Mouse (Mus musculus): ENCODE results near the gene Tjap1. TPM values are rescaled to one million over a fixed set of nuclear protein-coding genes. Genes with fewer than 3 reads are reported as not detected.

Gene Tjap1
- 47.6 and 48.8 TPM in 2 replicates for polyA plus RNA-seq (2014; fragmentation: Nextera tagmentation; extraction: Ambion mirVana)

- Histone ChIP-seq H3K4me3 (ENCODE audit: low read depth, low read length) (peak within 1 kb of the TSS; percentile 76), H3K27ac (ENCODE audit: low read depth, low read length) (peak within 1 kb of the TSS; percentile 58; the same call in 1 of the 2 replicates), H3K27me3 (ENCODE audit: control insufficient read depth, insufficient read depth, low read length) (no peaks in the 10 kb centered on the region), H3K4me2 (ENCODE audit: low read depth) (peak within 1 kb of the TSS; percentile 91), H3K9ac (ENCODE audit: low read length) (peak within 1 kb of the TSS; percentile 73), H3K9me3 (ENCODE audit: control insufficient read depth, low read length) (no peaks in the 10 kb centered on the region), H3K4me1 (ENCODE audit: control insufficient read depth, insufficient read depth, low read length) (peaks cover 10% of the 10 kb centered on the region), H3K36me3 (ENCODE audit: control insufficient read depth, insufficient read depth, low read length) (no peaks in the 10 kb centered on the region)
- ATAC-seq (ENCODE audit: insufficient read depth, low FRiP score, low TSS enrichment), result peak; percentile 92
- DNase-seq (ENCODE audit: low spot score), result peak; percentile 94
- WGBS, result under 1% methylated on average over 37 of the region's 37 CpGs
These were observed at the start of gene Tjap1 for GRCm38 (mm10) chr17:46282483-46283123. TSS of gene Tjap1 (minus strand) at chr17:46283026.

DNA sequence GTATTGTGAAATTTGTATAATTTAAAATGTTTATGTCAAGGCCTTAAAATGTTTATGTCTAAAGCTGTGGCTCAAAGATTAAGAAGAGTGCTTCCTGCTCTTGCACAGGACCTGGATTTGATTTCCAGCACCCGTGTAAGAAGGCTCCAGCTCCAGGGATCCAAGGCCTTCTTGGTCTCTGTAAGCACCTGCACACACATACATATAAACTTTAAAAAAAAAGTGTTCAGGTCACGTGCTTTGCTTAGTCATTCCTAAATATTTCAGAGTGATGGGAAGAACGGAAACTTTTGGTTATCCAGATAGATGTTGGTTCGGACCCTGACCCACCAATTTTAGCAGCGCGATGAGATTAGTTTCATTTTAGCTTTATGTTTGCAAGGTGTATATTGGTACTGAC is 45.9 kb upstream of the Tjap1 start:
- DNase-seq (ENCODE audit: low spot score), result no peak
- 73% methylated on average over 6 of the region's 6 CpGs for WGBS
- Histone ChIP-seq H3K36me3 (ENCODE audit: control insufficient read depth, insufficient read depth, low read length) (no peaks in the 10 kb centered on the region; the same call in 1 of the 2 replicates), H3K4me3 (ENCODE audit: low read depth, low read length) (peak overlapping the region; percentile 67; the same call in 1 of the 2 replicates), H3K9ac (ENCODE audit: low read length) (no peak overlapping the region), H3K27me3 (ENCODE audit: control insufficient read depth, insufficient read depth, low read length) (no peaks in the 10 kb centered on the region), H3K27ac (ENCODE audit: low read depth, low read length) (no peak overlapping the region), H3K9me3 (ENCODE audit: control insufficient read depth, low read length) (no peaks in the 10 kb centered on the region), H3K4me1 (ENCODE audit: control insufficient read depth, insufficient read depth, low read length) (0 out of 2 replicates have a peak, but pooled peaks cover 3% of the 10 kb centered on the region), H3K4me2 (ENCODE audit: low read depth) (peak overlapping the region; percentile 84)
- no peak for ATAC-seq (ENCODE audit: insufficient read depth, low FRiP score, low TSS enrichment)

GRCm38 (mm10) chr17:46327906-46328534 is 45.2 kb upstream of the Tjap1 start, which contains the start of gene Abcc10:
TSS of gene Abcc10 (minus strand) at chr17:46328352.
- ATAC-seq (ENCODE audit: insufficient read depth, low FRiP score, low TSS enrichment), result peak; percentile 97
- H3K4me1 ChIP-seq (ENCODE audit: control insufficient read depth, insufficient read depth, low read length), result 0 out of 2 replicates have a peak, but pooled peaks cover 3% of the 10 kb centered on the region
- peak within 1 kb of the TSS; percentile 84 for H3K4me2 ChIP-seq (ENCODE audit: low read depth)
- no peaks in the 10 kb centered on the region for H3K27me3 ChIP-seq (ENCODE audit: control insufficient read depth, insufficient read depth, low read length)
- H3K9ac ChIP-seq (ENCODE audit: low read length), result peak within 1 kb of the TSS; percentile 86
- peak; percentile 98 for DNase-seq (ENCODE audit: low spot score)
- peak within 1 kb of the TSS; percentile 67 for H3K4me3 ChIP-seq (ENCODE audit: low read depth, low read length)
- under 1% methylated on average over 40 of the region's 40 CpGs for WGBS
- H3K36me3 ChIP-seq (ENCODE audit: control insufficient read depth, insufficient read depth, low read length), result no peaks in the 10 kb centered on the region; the same call in 1 of the 2 replicates
- H3K27ac ChIP-seq (ENCODE audit: low read depth, low read length), result peak within 1 kb of the TSS; percentile 81
- no peaks in the 10 kb centered on the region for H3K9me3 ChIP-seq (ENCODE audit: control insufficient read depth, low read length)

- Histone ChIP-seq H3K4me3 (ENCODE audit: low read depth, low read length) (peak overlapping the region; percentile 67), H3K27ac (ENCODE audit: low read depth, low read length) (peak overlapping the region; percentile 81), H3K9me3 (ENCODE audit: control insufficient read depth, low read length) (no peaks in the 10 kb centered on the region), H3K36me3 (ENCODE audit: control insufficient read depth, insufficient read depth, low read length) (no peaks in the 10 kb centered on the region; the same call in 1 of the 2 replicates), H3K9ac (ENCODE audit: low read length) (peak overlapping the region; percentile 86), H3K4me1 (ENCODE audit: control insufficient read depth, insufficient read depth, low read length) (0 out of 2 replicates have a peak, but pooled peaks cover 3% of the 10 kb centered on the region), H3K27me3 (ENCODE audit: control insufficient read depth, insufficient read depth, low read length) (no peaks in the 10 kb centered on the region), H3K4me2 (ENCODE audit: low read depth) (peak overlapping the region; percentile 84)
- ATAC-seq (ENCODE audit: insufficient read depth, low FRiP score, low TSS enrichment), result no peak
- WGBS, result 5% methylated on average over 27 of the region's 27 CpGs
- DNase-seq (ENCODE audit: low spot score), result no peak
These were observed 44.6 kb upstream of the Tjap1 start for GRCm38 (mm10) chr17:46327413-46327905.

DNA sequence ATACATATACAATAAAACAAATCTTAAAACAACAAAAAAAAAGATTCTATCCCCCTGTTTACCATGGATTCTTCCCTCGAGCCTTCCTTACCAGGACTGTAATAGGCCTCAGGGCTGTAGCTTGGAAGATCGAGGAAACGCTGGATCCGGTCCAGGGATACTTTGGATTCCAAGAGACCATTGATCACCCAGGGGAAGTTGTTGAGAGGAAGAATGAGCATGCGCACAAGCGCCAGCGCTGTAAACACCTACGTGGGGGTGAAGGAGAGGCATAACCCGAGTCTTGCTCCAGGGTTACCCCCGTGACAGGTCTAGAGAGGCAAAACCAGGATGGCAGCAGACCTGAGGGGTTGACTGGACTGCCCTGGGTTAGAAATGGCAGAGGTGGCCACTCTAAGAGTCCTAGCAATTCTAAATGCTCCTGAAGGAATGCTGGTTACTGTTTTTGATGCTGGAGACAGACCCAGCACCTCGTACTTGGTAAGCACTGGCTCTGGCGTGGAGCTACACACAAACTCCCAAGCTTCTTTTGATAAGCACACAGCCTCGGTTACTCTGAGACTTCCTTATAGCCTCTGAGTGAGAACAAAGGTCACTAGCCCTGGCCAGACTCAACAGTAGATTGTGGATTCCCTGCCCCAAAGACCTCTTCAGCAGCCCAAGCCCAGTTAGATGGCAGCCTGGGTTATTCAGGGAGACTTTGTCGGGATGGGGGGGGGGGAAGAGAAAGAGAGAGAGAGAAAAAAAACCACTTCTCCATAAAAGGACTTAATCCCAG is 39.4 kb upstream of the Tjap1 start:
- no peaks in the 10 kb centered on the region for H3K27me3 ChIP-seq (ENCODE audit: control insufficient read depth, insufficient read depth, low read length)
- no peak overlapping the region for H3K9ac ChIP-seq (ENCODE audit: low read length)
- H3K4me1 ChIP-seq (ENCODE audit: control insufficient read depth, insufficient read depth, low read length), result no peaks in the 10 kb centered on the region
- H3K4me3 ChIP-seq (ENCODE audit: low read depth, low read length), result no peak overlapping the region
- no peaks in the 10 kb centered on the region; the same call in 1 of the 2 replicates for H3K36me3 ChIP-seq (ENCODE audit: control insufficient read depth, insufficient read depth, low read length)
- no peak overlapping the region for H3K27ac ChIP-seq (ENCODE audit: low read depth, low read length)
- ATAC-seq (ENCODE audit: insufficient read depth, low FRiP score, low TSS enrichment), result no peak
- DNase-seq (ENCODE audit: low spot score), result no peak
- H3K9me3 ChIP-seq (ENCODE audit: control insufficient read depth, low read length), result no peaks in the 10 kb centered on the region
- 90% methylated on average over 14 of the region's 14 CpGs for WGBS
- H3K4me2 ChIP-seq (ENCODE audit: low read depth), result no peak overlapping the region

- ATAC-seq (ENCODE audit: insufficient read depth, low FRiP score, low TSS enrichment) (no peak), DNase-seq (ENCODE audit: low spot score) (no peak)
- Histone ChIP-seq H3K36me3 (ENCODE audit: control insufficient read depth, insufficient read depth, low read length) (no peaks in the 10 kb centered on the region; the same call in 1 of the 2 replicates), H3K4me1 (ENCODE audit: control insufficient read depth, insufficient read depth, low read length) (no peaks in the 10 kb centered on the region), H3K9me3 (ENCODE audit: control insufficient read depth, low read length) (no peaks in the 10 kb centered on the region), H3K27ac (ENCODE audit: low read depth, low read length) (no peak overlapping the region), H3K4me3 (ENCODE audit: low read depth, low read length) (no peak overlapping the region), H3K9ac (ENCODE audit: low read length) (no peak overlapping the region), H3K27me3 (ENCODE audit: control insufficient read depth, insufficient read depth, low read length) (no peaks in the 10 kb centered on the region), H3K4me2 (ENCODE audit: low read depth) (no peak overlapping the region)
- WGBS, result 76% methylated on average over 6 of the region's 6 CpGs
These were observed 37.7 kb upstream of the Tjap1 start for GRCm38 (mm10) chr17:46320492-46320891.

GRCm38 (mm10) chr17:46315813-46316212 is 33.0 kb upstream of the Tjap1 start:
- no peak for DNase-seq (ENCODE audit: low spot score)
- H3K36me3 ChIP-seq (ENCODE audit: control insufficient read depth, insufficient read depth, low read length), result no peaks in the 10 kb centered on the region
- H3K9me3 ChIP-seq (ENCODE audit: control insufficient read depth, low read length), result no peaks in the 10 kb centered on the region
- no peak overlapping the region for H3K4me3 ChIP-seq (ENCODE audit: low read depth, low read length)
- no peak for ATAC-seq (ENCODE audit: insufficient read depth, low FRiP score, low TSS enrichment)
- H3K9ac ChIP-seq (ENCODE audit: low read length), result no peak overlapping the region
- H3K4me2 ChIP-seq (ENCODE audit: low read depth), result no peak overlapping the region
- 91% methylated on average over 10 of the region's 10 CpGs for WGBS
- H3K27me3 ChIP-seq (ENCODE audit: control insufficient read depth, insufficient read depth, low read length), result no peaks in the 10 kb centered on the region
- H3K4me1 ChIP-seq (ENCODE audit: control insufficient read depth, insufficient read depth, low read length), result no peaks in the 10 kb centered on the region
- no peak overlapping the region for H3K27ac ChIP-seq (ENCODE audit: low read depth, low read length)

GRCm38 (mm10) chr17:46313135-46313715 is 30.4 kb upstream of the Tjap1 start:
- H3K9ac ChIP-seq (ENCODE audit: low read length), result no peak overlapping the region
- no peaks in the 10 kb centered on the region for H3K4me1 ChIP-seq (ENCODE audit: control insufficient read depth, insufficient read depth, low read length)
- no peak overlapping the region for H3K4me3 ChIP-seq (ENCODE audit: low read depth, low read length)
- no peaks in the 10 kb centered on the region for H3K27me3 ChIP-seq (ENCODE audit: control insufficient read depth, insufficient read depth, low read length)
- no peak overlapping the region for H3K27ac ChIP-seq (ENCODE audit: low read depth, low read length)
- H3K36me3 ChIP-seq (ENCODE audit: control insufficient read depth, insufficient read depth, low read length), result no peaks in the 10 kb centered on the region; the same call in 1 of the 2 replicates
- DNase-seq (ENCODE audit: low spot score) (no peak), ATAC-seq (ENCODE audit: insufficient read depth, low FRiP score, low TSS enrichment) (no peak)
- WGBS, result 88% methylated on average over 9 of the region's 9 CpGs
- H3K9me3 ChIP-seq (ENCODE audit: control insufficient read depth, low read length), result no peaks in the 10 kb centered on the region
- H3K4me2 ChIP-seq (ENCODE audit: low read depth), result no peak overlapping the region
